In genomic region chr1:138622431-138622830, GRCm38 (mm10) we compare ENCODE assay signal across 12 mouse cellular contexts. TPM values are rescaled to one million over a fixed set of nuclear protein-coding genes. Genes with fewer than 3 reads are reported as not detected.
DNase-seq lines count a peak whose midpoint lies in the region; ATAC-seq lines count a peak whose summit lies in the region.
"Had no signal": no experiment of that assay in that cellular context is flagged by ENCODE, and none has a peak within 500 bp of the region (broad histone marks: within the 10 kb centered on the region; RNA-seq: fewer than 3 reads in every experiment).

No protein-coding gene starts in this region.

- H3K36me3 ChIP-seq in hindbrain, embryonic 14.5 days (replicated peaks; ENCODE audit: control insufficient read depth, insufficient read depth) = no peaks in the 10 kb centered on the region
- H3K36me3 ChIP-seq in neural tube, embryonic 15.5 days = no peaks in the 10 kb centered on the region
- H3K36me3 ChIP-seq: G1E had no signal

- 79% methylated on average over 3 of the region's 3 CpGs for WGBS in hindbrain, embryonic 14.5 days
- 88% methylated on average over 3 of the region's 3 CpGs for WGBS in neural tube, embryonic 15.5 days

- peaks cover 3% of the 10 kb centered on the region; the same call in 1 of the 2 replicates for H3K4me1 ChIP-seq in hindbrain, embryonic 14.5 days (replicated peaks; ENCODE audit: control insufficient read depth, insufficient read depth, low read length)
- peaks cover 24% of the 10 kb centered on the region for H3K4me1 ChIP-seq in neural tube, embryonic 15.5 days

- no peak overlapping the region for H3K27ac ChIP-seq in hindbrain, embryonic 14.5 days
- H3K27ac ChIP-seq in neural tube, embryonic 15.5 days (replicated peaks) = no peak overlapping the region
- H3K27ac ChIP-seq: macrophage had no signal

- no peak overlapping the region for H3K4me2 ChIP-seq in hindbrain, embryonic 14.5 days (replicated peaks)
- H3K4me2 ChIP-seq in neural tube, embryonic 15.5 days = no peak overlapping the region

- no peaks in the 10 kb centered on the region for H3K27me3 ChIP-seq in hindbrain, embryonic 14.5 days (ENCODE audit: control insufficient read depth, insufficient read depth, low read length)
- H3K27me3 ChIP-seq in neural tube, embryonic 15.5 days (replicated peaks) = peaks cover 4% of the 10 kb centered on the region; the same call in 1 of the 2 replicates

- H3K4me3 ChIP-seq in hindbrain, embryonic 14.5 days (replicated peaks; ENCODE audit: low read length) = no peak overlapping the region
- no peak overlapping the region for H3K4me3 ChIP-seq in neural tube, embryonic 15.5 days (replicated peaks)

- DNase-seq in layer of hippocampus, adult 9-11 months = peak; percentile 38
- DNase-seq in layer of hippocampus, adult 9-10 months (ENCODE audit: low spot score) = no peak
- DNase-seq in adipocyte (ENCODE audit: low spot score) = peak; percentile 91
- DNase-seq in fat pad, adult 2 months (ENCODE audit: extremely low read depth, low read depth, low spot score) = peak; percentile 86
- peak; percentile 40 for DNase-seq in heart, postnatal 25 days (ENCODE audit: low spot score)
- DNase-seq in testis, postnatal 14 days (ENCODE audit: low spot score) = no peak
- no peak for DNase-seq in hindbrain, embryonic 14.5 days (ENCODE audit: low spot score)
- DNase-seq: kidney, adult 11 months; thymus, postnatal 4 days had no signal

- intact Hi-C loops in heart, postnatal 25 days (cut with DNase I) = loop anchor here (5.0 kb wide), 2 partner anchors 65 to 295 kb away; no protein-coding TSS in a partner anchor

- no peaks in the 10 kb centered on the region for H3K9me3 ChIP-seq in hindbrain, embryonic 14.5 days (ENCODE audit: control insufficient read depth, low read length)
- H3K9me3 ChIP-seq in neural tube, embryonic 15.5 days (replicated peaks) = no peaks in the 10 kb centered on the region
- H3K9me3 ChIP-seq: G1E had no signal

- no peak for ATAC-seq in hindbrain, embryonic 14.5 days (ENCODE audit: low FRiP score)
- no peak for ATAC-seq in neural tube, embryonic 15.5 days (ENCODE audit: low FRiP score)

- H3K9ac ChIP-seq in hindbrain, embryonic 14.5 days = no peak overlapping the region
- no peak overlapping the region for H3K9ac ChIP-seq in neural tube, embryonic 15.5 days (replicated peaks)

RNA-seq across cellular contexts. Expression of gene Nek7, which starts 2.5 kb away (rescaled TPM):
- 10 to 100 TPM; 67.3 to 71.1 TPM for total RNA-seq in heart, postnatal 25 days (2021)
- 12.4 and 14.9 TPM in 2 replicates for polyA plus RNA-seq in hindbrain, embryonic 14.5 days (2014; fragmentation: Nextera tagmentation; extraction: Ambion mirVana)
- 10.8 and 16.4 TPM in 2 replicates for polyA plus RNA-seq in neural tube, embryonic 15.5 days (2015; fragmentation: Nextera tagmentation; extraction: Ambion mirVana)

Comparison
In these comparisons a context has a peak if more than half of its experiments do, and no peak if none do; other contexts are left out.
1. DNase-seq: peak in layer of hippocampus, adult 9-11 months (single experiment), adipocyte (single experiment), fat pad, adult 2 months (single experiment) and heart, postnatal 25 days (single experiment); none in layer of hippocampus, adult 9-10 months (single experiment), testis, postnatal 14 days (single experiment) and hindbrain, embryonic 14.5 days (single experiment).